Mouse (Mus musculus): ENCODE measurements at regions not wholly inside any gene's neighbourhood (a gene's known extent, or its start where the extent isn't known, plus 50 kb on each side); places are given as distances from the start of the nearest gene placed in this dataset.

GRCm38 (mm10) chr9:76734387-76734786, 167.5 kb upstream of the Fam83b start:
- DNase-seq (ENCODE audit: low spot score in 2 of 2): no peak

GRCm38 (mm10) chr9:76733812-76734211, 166.9 kb upstream of the Fam83b start:
- DNase-seq (ENCODE audit: low spot score in 2 of 2): no peak

GRCm38 (mm10) chr9:76722881-76723280, 156.0 kb upstream of the Fam83b start:
- no peak for DNase-seq (ENCODE audit: low spot score in 2 of 2)

GRCm38 (mm10) chr9:76715852-76716251, 148.9 kb upstream of the Fam83b start:
- DNase-seq (ENCODE audit: low spot score in 2 of 2): no peak

- DNase-seq (ENCODE audit: low spot score in 2 of 2): no peak
Measured at GRCm38 (mm10) chr9:76706451-76706850, 139.5 kb upstream of the Fam83b start.

GRCm38 (mm10) chr9:76705786-76706185, 138.9 kb upstream of the Fam83b start:
- peak in 1 of 2 experiments; percentile 9 for DNase-seq (ENCODE audit: low spot score in 2 of 2)

- no peak for DNase-seq (ENCODE audit: low spot score in 2 of 2)
Measured at GRCm38 (mm10) chr9:76695547-76695946, 128.6 kb upstream of the Fam83b start.

GRCm38 (mm10) chr9:76692976-76693375, 126.1 kb upstream of the Fam83b start:
- no peak for DNase-seq (ENCODE audit: low spot score in 2 of 2)

GRCm38 (mm10) chr9:76660848-76661247, 93.9 kb upstream of the Fam83b start:
- peak; percentile 8 to 31 for DNase-seq (ENCODE audit: low spot score in 2 of 2)

GRCm38 (mm10) chr9:76659798-76660197, 92.9 kb upstream of the Fam83b start:
- no peak for DNase-seq (ENCODE audit: low spot score in 2 of 2)

- DNase-seq (ENCODE audit: low spot score in 2 of 2): no peak
Measured at GRCm38 (mm10) chr9:76653311-76653710, 86.4 kb upstream of the Fam83b start.

- DNase-seq (ENCODE audit: low spot score in 2 of 2): no peak
Measured at GRCm38 (mm10) chr9:76649484-76649883, 82.6 kb upstream of the Fam83b start.

- no peak for DNase-seq (ENCODE audit: low spot score in 2 of 2)
Measured at GRCm38 (mm10) chr9:76646383-76646782, 79.5 kb upstream of the Fam83b start.
